Mouse (Mus musculus) G1E (cell line): ENCODE results near the gene Nudt8.

Experiments used
- CTCF ChIP-seq: IDR thresholded peaks from 2 replicates; pipeline ENCODE4 v1.5.1; 2012; ENCODE audit warnings: low read depth, low read length, inconsistent platforms, mixed read lengths
- GATA1 ChIP-seq: IDR thresholded peaks from 2 replicates; pipeline ENCODE4 v1.6.1; 2012; ENCODE audit warnings: borderline replicate concordance, low read length, inconsistent platforms, mixed read lengths

- TF ChIP-seq GATA1 (no peak), CTCF (no peak)
These were observed 41.7 kb downstream of the Nudt8 start for GRCm38 (mm10) chr19:4042124-4042523.
